Mouse (Mus musculus) T-helper 17 cell (primary cell): ENCODE measurements around the gene Olfr993.

Source experiments
- in situ Hi-C, 2 experiments: fragments of 300-600 bp; cut with MboI, MseI; formaldehyde crosslinking; loops; 1 replicate in 1 of 2; 2 replicates in 1 of 2; pipeline ENCODE4 v1.15.1; 2025; ENCODE audit warnings: high pct_unique_total_duplicates in 2 of 2

Gene Olfr993

GRCm38 (mm10) chr2:85414777-85415176 is at the start of gene Olfr993:
TSS of gene Olfr993 (minus strand) at chr2:85414877.
- in situ Hi-C loops = no loop called here

- in situ Hi-C loops = no loop called here
Observed at GRCm38 (mm10) chr2:85443539-85443938, 28.9 kb upstream of the Olfr993 start, which contains the start of gene Olfr995. TSS of gene Olfr995 (minus strand) at chr2:85443639.

DNA sequence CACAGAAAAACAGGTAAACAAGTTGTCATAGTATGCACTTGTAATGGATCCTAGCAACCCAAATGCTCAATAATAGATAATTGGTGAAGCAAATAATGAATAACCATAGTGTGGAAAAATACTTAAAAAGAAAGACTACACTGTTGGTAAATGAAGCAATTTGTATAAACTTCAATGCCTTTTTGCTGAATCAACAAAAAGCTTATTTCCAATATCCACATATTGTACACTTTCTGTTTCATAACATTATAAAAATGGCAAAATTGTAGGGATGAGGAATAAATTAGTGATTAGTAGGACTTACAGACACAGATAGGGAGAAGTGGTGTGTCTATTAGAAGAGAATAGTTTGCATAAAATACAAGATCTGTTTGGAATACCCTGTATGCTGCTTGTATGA is 27.9 kb upstream of the Olfr993 start:
- in situ Hi-C loops = no loop called here

DNA sequence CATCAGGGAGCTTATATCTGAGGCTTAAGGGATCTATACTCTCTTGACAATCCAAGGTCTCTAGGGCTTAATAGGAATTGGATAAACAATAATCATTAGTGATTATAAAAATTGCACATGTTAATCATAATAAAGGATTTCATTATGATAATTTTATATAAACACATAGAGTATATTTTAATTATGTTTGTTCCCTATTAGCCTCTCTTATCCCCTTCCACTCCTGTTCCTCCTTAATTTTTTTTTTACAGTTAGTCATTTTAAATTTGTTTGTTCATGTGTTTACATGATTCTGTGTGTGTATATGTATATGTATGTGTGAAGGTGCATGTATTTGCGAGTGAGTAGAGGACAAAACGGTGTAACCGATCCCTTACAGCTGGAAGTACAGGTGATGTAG is 21.7 kb upstream of the Olfr993 start, which contains the start of gene Olfr994:
TSS of gene Olfr994 (minus strand) at position 101 of the 400 bp plus-strand sequence.
- in situ Hi-C loops = no loop called here

DNA sequence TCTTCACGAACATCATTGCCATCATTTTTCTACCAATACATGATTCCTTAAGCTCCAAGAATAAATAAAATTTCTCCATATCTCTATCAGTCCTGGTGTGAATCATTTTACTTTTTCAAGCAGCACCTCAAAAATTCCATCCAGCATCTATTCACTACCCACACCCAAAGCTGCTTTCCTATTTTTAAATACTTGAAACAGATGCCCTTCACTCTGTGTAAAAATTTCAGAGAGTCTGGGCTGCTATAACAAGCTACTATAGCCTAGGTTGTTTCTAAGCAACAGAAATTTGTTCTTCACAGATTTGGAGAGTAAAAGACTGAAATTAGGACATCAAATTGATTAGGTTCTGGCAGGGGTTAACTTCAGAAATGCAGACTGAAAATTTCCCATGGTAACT is 11.2 kb upstream of the Olfr993 start:
- in situ Hi-C loops = no loop called here

DNA sequence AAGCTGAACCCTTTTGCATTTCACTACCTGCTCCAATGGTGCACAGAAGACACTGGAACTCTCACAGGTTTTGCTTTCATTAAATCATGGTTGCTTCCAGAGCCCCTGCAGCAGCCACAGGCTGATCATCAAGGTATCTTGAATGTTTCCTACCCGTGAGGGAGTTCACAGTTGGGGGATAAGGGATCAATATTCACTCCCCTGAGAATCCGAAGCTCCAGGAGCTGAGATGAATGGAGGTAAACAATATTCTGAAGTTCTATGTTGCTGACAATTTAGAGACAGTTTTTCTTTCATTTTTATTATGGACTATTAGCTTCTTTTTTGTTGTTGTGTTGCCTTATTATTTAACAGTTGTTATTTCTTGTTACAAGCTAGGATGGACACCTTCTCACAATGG is 5.3 kb downstream of the Olfr993 start, which contains the start of gene Olfr992:
TSS of gene Olfr992 (minus strand) at position 101 of the 400 bp plus-strand sequence.
- in situ Hi-C loops = no loop called here
